Mouse (Mus musculus): ENCODE results near the gene Galnt18. TPM values are rescaled to one million over a fixed set of nuclear protein-coding genes. Genes with fewer than 3 reads are reported as not detected.

The Galnt18 gene
- polyA plus RNA-seq, 1 experiment from 2014 or later: 6.8 TPM

DNA sequence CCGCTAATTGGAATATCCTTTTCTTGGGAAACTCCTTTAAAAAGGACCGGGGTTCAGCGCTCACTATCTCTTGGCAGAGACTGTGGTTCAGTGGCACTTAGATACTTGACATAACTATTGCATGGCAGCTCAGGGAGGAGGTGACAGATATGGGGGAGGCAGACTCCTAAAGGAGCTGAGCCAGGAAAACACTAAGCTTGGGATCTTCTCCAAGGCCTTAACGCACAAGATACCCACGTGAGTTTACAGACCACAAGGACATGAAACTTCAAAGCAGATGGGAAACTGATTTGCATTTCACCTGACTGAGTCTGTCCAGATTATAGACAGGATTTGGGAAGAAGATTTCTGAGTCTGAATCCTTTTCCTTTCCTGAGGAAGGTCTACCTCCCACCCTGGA is 141.3 kb downstream of the Galnt18 start:
- WGBS: 90% methylated on average over 5 of the region's 5 CpGs
- no peak overlapping the region for H3K4me3 ChIP-seq
- H3K36me3 ChIP-seq: no peaks in the 10 kb centered on the region
- H3K4me1 ChIP-seq: peaks cover 3% of the 10 kb centered on the region; the same call in 1 of the 2 replicates
- no peaks in the 10 kb centered on the region for H3K27me3 ChIP-seq (ENCODE audit: low read depth, poor library complexity, severe bottlenecking)
- no peaks in the 10 kb centered on the region for H3K9me3 ChIP-seq (replicated peaks)
- no peak overlapping the region for H3K27ac ChIP-seq (replicated peaks)
- DNase-seq (ENCODE audit: low spot score): no peak

DNA sequence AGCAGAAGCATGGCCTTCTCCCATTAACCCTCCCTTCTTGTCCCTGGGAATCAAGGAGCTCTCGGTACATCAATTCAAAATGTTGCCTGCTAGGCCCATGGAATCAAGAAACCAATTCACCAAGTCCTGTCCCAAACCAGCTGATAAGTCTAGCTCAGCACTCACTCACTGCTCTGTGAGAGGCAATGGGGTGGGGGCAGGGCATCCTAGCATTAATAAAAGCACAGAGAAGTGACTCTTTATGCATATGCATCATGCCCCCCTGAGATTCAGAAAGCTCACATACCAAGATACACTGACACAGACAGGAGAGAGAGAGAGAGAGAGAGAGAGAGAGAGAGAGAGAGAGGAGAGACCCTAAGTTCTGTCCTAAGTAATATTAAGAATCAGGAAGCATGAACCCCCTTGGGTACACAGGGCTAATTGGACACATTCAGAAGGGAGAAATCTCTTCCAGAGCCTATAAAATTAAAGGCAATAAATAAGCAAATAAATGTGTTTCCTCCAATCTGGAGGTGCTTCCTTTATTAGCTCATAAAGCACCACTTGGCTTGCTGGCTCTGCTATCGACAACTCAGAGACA is 141.8 kb downstream of the Galnt18 start:
- Histone ChIP-seq H3K27ac (replicated peaks) (no peak overlapping the region), H3K4me1 (peaks cover 3% of the 10 kb centered on the region; the same call in 1 of the 2 replicates), H3K4me3 (no peak overlapping the region), H3K27me3 (ENCODE audit: low read depth, poor library complexity, severe bottlenecking) (no peaks in the 10 kb centered on the region), H3K36me3 (no peaks in the 10 kb centered on the region), H3K9me3 (replicated peaks) (no peaks in the 10 kb centered on the region)
- 89% methylated on average over 2 of the region's 2 CpGs for WGBS
- no peak for DNase-seq (ENCODE audit: low spot score)

DNA sequence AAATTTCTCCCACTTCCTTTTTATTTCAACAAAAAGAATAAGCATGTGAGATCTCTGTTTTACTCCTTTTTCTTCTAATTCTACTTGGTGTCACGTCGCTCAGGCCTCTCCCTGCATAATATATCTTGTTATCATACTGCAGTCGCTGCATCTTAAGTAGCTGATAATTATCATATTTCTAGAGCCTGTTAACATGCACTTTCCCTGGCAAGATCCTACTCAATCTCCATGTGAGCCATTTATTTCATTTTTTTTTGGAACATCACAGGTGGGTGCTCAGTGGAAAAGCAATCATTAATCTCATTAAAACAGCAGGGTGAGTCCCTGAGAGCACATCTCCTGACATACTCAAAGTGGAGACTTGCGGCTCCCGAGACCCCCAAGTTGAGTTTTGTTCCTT is 143.3 kb downstream of the Galnt18 start:
- H3K36me3 ChIP-seq: no peaks in the 10 kb centered on the region
- DNase-seq (ENCODE audit: low spot score): no peak
- 94% methylated on average over 5 of the region's 5 CpGs for WGBS
- H3K9me3 ChIP-seq (replicated peaks): no peaks in the 10 kb centered on the region
- no peak overlapping the region for H3K27ac ChIP-seq (replicated peaks)
- H3K4me1 ChIP-seq: peaks cover 3% of the 10 kb centered on the region; the same call in 1 of the 2 replicates
- no peaks in the 10 kb centered on the region for H3K27me3 ChIP-seq (ENCODE audit: low read depth, poor library complexity, severe bottlenecking)
- H3K4me3 ChIP-seq: no peak overlapping the region

DNA sequence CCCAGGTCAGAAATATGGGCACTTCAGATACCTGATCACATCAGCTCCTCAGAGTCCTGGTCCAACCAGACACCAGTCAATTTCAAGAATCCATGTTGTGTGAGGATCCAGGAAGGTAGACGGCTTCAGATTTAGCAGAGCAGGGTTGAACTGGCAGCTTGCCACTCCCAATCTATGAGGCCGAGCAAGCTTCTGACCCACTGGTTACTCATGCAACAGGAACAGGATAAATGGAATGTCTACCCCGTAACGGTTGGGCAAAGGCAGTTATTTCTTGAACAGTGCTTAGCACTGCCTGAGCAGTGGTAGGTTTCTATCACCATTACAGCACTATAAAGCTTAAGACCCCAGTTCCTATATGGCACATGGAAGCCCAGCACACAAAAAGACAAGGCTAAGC is 148.5 kb downstream of the Galnt18 start:
- 92% methylated on average over 4 of the region's 4 CpGs for WGBS
- Histone ChIP-seq H3K4me1 (no peaks in the 10 kb centered on the region), H3K27ac (replicated peaks) (no peak overlapping the region), H3K9me3 (replicated peaks) (no peaks in the 10 kb centered on the region), H3K27me3 (ENCODE audit: low read depth, poor library complexity, severe bottlenecking) (no peaks in the 10 kb centered on the region), H3K36me3 (no peaks in the 10 kb centered on the region), H3K4me3 (no peak overlapping the region)
- DNase-seq (ENCODE audit: low spot score): no peak

DNA sequence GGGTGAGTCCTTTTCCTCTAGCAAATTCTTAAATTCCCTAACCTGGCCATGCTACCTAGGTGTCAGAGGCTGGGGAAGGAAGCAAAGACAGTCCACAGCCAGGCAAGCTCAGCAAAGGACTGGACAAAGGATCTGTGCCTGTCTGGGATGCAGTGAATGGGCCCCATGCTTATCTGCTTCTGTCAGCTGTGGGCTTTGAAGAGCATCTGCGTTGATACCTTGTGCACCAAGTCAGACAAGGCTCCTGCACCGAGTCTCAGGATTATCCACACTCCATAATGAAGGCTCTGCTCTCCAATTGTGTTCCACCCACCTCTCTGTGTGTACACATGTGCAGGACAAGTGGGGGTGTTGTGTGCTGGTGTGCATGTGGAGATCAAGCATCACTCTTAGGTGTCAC is 153.5 kb downstream of the Galnt18 start:
- 88% methylated on average over 2 of the region's 2 CpGs for WGBS
- Histone ChIP-seq H3K36me3 (no peaks in the 10 kb centered on the region), H3K4me1 (no peaks in the 10 kb centered on the region), H3K4me3 (no peak overlapping the region), H3K27ac (replicated peaks) (no peak overlapping the region), H3K27me3 (ENCODE audit: low read depth, poor library complexity, severe bottlenecking) (no peaks in the 10 kb centered on the region), H3K9me3 (replicated peaks) (no peaks in the 10 kb centered on the region)
- no peak for DNase-seq (ENCODE audit: low spot score)

DNA sequence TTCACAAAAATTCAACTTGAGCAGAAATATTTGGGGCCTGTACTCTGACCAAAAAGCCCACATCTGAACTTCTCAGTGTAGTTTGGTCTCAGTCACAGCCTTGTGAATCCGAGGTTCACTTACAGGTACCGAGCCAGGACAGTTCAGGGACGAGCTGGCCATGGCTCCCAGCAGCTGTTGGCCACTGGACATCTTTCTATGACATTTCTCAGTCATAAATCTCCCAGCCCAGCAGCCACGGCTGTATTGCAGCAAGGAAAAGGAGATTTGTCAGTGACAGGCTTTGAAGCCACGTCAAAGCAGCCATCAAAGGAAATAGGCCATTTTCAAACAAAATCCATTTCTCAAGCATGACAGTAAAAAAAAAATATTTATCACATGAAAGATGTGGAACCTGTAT is 154.0 kb downstream of the Galnt18 start:
- Histone ChIP-seq H3K4me3 (no peak overlapping the region), H3K36me3 (no peaks in the 10 kb centered on the region), H3K27me3 (ENCODE audit: low read depth, poor library complexity, severe bottlenecking) (no peaks in the 10 kb centered on the region), H3K9me3 (replicated peaks) (no peaks in the 10 kb centered on the region), H3K4me1 (no peaks in the 10 kb centered on the region), H3K27ac (replicated peaks) (no peak overlapping the region)
- 77% methylated on average over 5 of the region's 5 CpGs for WGBS
- no peak for DNase-seq (ENCODE audit: low spot score)

DNA sequence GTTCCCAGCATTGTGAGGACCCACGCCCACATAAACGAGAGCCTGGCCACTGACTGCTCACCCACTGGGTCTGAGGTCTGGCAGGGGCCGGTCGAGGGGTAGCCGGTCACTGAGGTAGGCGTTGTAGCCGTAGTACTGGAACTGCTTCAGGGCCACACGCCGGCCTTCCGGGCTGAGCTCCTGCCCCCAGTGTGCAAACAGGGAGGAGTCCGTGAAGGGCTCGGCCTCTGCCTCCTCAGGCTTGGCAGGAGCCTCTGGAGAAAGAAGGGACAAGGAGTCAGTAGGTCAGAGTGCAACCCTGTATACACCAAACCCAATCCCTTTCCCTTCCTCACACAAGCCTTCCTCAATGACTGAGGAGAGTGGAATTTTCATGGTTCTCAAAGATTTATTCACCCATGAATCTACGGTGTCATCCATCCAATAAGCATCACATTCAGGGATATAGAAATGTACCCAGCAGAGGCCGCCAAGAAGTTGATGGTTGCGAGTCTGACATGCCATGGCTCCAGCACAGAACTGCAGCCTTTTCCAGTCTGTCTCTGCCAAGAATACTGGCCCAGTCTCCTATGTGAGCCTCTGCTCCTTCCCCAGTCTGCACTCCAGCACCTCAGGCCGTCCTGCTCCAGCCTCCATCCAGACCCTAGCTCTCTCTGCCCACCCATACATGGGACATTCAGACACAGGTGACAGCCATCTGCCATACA is 163.4 kb downstream of the Galnt18 start:
- Histone ChIP-seq H3K9me3 (replicated peaks) (no peaks in the 10 kb centered on the region), H3K27me3 (ENCODE audit: low read depth, poor library complexity, severe bottlenecking) (no peaks in the 10 kb centered on the region), H3K4me3 (no peak overlapping the region), H3K27ac (replicated peaks) (no peak overlapping the region), H3K36me3 (no peaks in the 10 kb centered on the region), H3K4me1 (peaks cover 4% of the 10 kb centered on the region)
- WGBS: 69% methylated on average over 16 of the region's 16 CpGs
- DNase-seq (ENCODE audit: low spot score): peak; percentile 14

DNA sequence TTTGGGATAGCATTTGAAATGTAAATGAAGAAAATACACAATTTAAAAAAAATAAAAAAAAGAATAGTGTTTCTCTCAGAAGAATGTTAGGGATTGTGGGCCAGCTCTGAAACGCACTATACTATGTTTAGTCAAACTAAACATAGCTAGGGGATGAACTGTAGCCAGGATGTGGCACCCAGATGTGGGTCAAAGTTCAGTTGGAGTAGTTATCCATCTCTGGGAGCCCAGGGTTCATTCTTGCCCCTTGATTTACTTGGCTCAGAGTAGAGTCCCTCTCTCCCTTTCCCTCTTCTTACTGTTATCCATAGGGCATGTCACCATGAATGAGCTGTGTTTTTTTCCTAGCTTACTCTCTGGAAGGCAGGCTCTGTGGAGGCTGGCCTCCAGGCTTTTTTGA is 165.3 kb downstream of the Galnt18 start:
- Histone ChIP-seq H3K9me3 (replicated peaks) (no peaks in the 10 kb centered on the region), H3K36me3 (no peaks in the 10 kb centered on the region), H3K27me3 (ENCODE audit: low read depth, poor library complexity, severe bottlenecking) (no peaks in the 10 kb centered on the region), H3K27ac (replicated peaks) (no peak overlapping the region), H3K4me1 (peaks cover 4% of the 10 kb centered on the region), H3K4me3 (no peak overlapping the region)
- no peak for DNase-seq (ENCODE audit: low spot score)
- WGBS: 96% methylated on average over 1 of the region's 1 CpGs

DNA sequence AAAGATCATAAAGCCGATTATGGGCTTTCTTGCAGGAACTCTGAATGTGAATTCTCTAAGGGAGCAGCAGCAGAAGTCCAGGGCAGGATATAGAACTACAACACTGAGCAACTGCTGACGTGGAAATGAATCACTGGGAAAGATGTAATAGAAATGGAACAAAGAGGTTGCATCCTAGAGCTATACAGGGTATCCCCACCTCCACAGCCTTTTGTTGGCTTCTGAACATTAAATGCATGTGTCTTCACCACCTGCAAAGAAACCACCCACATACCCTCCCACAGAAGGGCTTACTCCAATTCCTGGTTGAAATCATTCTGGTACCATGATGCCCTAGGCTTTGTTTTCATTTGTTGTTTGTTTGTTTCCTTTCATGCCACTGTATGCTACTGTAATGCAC is 172.3 kb downstream of the Galnt18 start:
- H3K27ac ChIP-seq (replicated peaks): no peak overlapping the region
- no peaks in the 10 kb centered on the region for H3K4me1 ChIP-seq
- no peaks in the 10 kb centered on the region for H3K36me3 ChIP-seq
- DNase-seq (ENCODE audit: low spot score): no peak
- H3K4me3 ChIP-seq: no peak overlapping the region
- WGBS: 87% methylated on average over 2 of the region's 2 CpGs
- H3K27me3 ChIP-seq (ENCODE audit: low read depth, poor library complexity, severe bottlenecking): no peaks in the 10 kb centered on the region
- no peaks in the 10 kb centered on the region for H3K9me3 ChIP-seq (replicated peaks)

DNA sequence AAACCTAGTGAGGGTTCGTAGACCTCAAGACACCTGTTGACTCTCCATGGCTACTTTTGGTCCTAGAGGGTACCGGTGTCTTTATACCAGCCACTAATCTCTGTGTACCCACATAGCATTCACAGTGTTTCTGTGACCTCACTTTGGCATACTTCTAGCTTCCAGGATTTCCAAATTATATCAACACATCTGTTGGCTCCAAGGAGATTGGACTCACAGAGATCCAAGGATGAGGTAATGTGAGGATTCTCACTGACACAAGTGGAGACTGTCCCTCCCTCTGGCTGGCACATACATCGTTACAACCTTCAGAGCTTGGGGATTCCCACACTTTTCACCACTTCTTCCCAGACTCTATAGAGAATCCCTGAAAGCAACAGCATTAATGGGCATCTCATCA is 173.7 kb downstream of the Galnt18 start:
- H3K4me3 ChIP-seq: no peak overlapping the region
- H3K4me1 ChIP-seq: no peaks in the 10 kb centered on the region
- H3K36me3 ChIP-seq: no peaks in the 10 kb centered on the region
- no peak overlapping the region for H3K27ac ChIP-seq (replicated peaks)
- H3K27me3 ChIP-seq (ENCODE audit: low read depth, poor library complexity, severe bottlenecking): no peaks in the 10 kb centered on the region
- WGBS: 97% methylated on average over 3 of the region's 3 CpGs
- no peak for DNase-seq (ENCODE audit: low spot score)
- no peaks in the 10 kb centered on the region for H3K9me3 ChIP-seq (replicated peaks)

DNA sequence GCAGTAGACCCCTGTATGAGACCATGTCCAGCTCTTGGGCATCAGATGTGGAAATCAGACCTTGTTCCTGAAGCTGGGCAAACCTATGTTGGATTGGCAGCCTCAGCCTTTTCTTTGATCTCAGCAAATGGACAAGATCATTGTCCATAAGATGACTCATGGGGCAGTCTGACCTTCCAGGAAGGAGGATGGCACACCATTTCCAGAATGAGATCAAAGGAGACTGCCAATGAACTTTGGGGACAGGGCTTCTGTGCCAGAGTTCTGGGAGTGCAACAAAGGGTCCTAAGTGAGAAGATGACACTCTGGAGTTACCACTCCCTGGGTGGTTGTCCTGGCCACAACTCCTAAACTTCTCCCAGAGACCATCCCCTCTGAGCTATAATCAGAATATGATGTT is 174.1 kb downstream of the Galnt18 start:
- Histone ChIP-seq H3K4me1 (peaks cover 3% of the 10 kb centered on the region), H3K9me3 (replicated peaks) (no peaks in the 10 kb centered on the region), H3K4me3 (no peak overlapping the region), H3K36me3 (no peaks in the 10 kb centered on the region), H3K27me3 (ENCODE audit: low read depth, poor library complexity, severe bottlenecking) (no peaks in the 10 kb centered on the region), H3K27ac (replicated peaks) (no peak overlapping the region)
- no peak for DNase-seq (ENCODE audit: low spot score)

DNA sequence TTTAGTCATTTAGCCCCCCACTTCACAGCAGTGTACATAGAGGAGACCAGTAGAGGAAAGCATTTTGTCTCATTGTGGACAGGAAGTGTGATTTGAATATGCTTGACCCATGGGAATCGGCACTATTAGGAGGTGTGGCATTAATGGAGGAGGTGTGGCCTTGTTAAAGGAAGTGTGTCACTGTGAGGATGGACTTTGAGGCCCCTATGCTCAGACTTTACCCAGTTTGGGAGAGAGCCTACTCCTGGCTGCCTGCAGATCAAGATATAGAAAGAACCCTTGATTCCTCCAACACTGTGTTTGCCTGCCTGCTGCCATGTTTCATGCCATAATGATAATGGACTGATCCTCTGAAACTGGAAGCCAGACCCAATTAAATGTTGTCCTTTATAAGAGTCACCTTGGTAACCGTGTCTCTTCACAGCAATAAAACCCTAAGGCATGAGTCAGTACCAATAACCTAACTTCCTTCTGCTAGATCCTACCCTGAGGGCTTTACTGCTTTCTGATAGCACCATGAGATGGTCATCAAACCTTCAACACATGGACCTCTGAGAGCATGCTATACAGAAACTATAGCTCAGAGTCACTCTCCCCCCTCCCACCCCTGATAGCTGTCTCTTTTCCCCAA is 175.1 kb downstream of the Galnt18 start:
- no peak overlapping the region for H3K4me3 ChIP-seq
- 89% methylated on average over 2 of the region's 2 CpGs for WGBS
- H3K9me3 ChIP-seq (replicated peaks): no peaks in the 10 kb centered on the region
- no peak overlapping the region for H3K27ac ChIP-seq (replicated peaks)
- no peak for DNase-seq (ENCODE audit: low spot score)
- no peaks in the 10 kb centered on the region for H3K27me3 ChIP-seq (ENCODE audit: low read depth, poor library complexity, severe bottlenecking)
- peaks cover 7% of the 10 kb centered on the region for H3K4me1 ChIP-seq
- H3K36me3 ChIP-seq: no peaks in the 10 kb centered on the region

DNA sequence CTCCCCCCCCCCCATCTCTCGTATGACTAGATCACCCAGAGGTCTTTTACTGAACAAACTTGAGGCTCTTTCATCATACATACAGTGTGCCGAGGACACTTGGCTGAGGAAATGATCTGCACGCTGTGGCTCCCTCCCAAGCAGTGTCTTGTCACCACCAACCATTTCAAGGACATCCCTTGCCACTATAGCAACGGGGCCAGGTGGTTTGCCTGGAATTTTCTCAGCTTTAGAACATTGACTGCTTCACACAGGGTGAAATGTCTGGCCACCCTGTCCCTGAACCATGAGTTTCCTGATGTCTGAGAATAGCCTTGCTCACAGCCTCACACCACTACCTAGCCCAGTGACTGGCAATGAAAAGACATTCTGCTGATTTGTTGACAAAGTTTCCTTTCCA is 176.6 kb downstream of the Galnt18 start:
- no peaks in the 10 kb centered on the region for H3K9me3 ChIP-seq (replicated peaks)

More for the DNA sequence above, 176.6 kb downstream of the Galnt18 start:
- no peak for DNase-seq (ENCODE audit: low spot score)
- Histone ChIP-seq H3K27ac (replicated peaks) (no peak overlapping the region), H3K4me1 (peaks cover 7% of the 10 kb centered on the region), H3K4me3 (no peak overlapping the region), H3K27me3 (ENCODE audit: low read depth, poor library complexity, severe bottlenecking) (no peaks in the 10 kb centered on the region), H3K36me3 (no peaks in the 10 kb centered on the region)
- WGBS: 81% methylated on average over 4 of the region's 4 CpGs
